Mouse (Mus musculus): Measurements from ENCODE around the gene Usp29.

DNA sequence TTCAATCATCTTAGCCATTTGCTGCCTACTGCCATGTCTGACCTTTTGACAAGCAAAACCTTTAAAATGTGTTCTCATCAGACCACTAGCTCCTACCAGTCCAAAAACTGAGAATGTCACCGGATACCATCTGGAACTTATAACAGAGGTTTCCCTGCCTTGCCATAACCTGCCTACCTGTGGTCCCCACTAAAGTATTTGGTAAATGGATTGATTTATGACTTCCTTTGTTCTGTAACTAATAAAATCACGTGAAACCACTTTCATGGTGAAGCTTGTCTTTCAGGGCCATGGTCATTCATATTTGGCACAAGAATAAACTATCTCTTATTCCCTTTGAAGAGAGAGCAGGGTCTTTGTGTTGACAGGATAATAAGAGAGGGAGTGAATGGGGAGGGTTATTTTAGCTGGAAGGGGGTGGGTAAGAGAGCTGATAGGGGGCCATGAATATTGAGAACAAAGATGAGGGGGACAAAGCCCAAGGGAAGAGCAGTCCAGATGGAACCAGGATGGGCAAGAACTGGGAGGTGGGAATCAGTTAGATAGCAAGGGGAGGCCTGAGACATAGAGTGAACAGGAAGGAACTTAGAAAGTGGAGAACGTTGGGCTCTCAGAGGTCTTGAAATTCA lies 107.0 kb downstream of the Usp29 start:
- TF ChIP-seq EP300 (IDR thresholded peaks at IDR 0.05; ENCODE audit: low read depth) (no peak), CTCF (IDR thresholded peaks at IDR 0.05; ENCODE audit: low read depth) (no peak)
